Mouse (Mus musculus): ENCODE measurements at regions not wholly inside any gene's neighbourhood (a gene's known extent, or its start where the extent isn't known, plus 50 kb on each side); places are given as distances from the start of the nearest gene placed in this dataset.

DNA sequence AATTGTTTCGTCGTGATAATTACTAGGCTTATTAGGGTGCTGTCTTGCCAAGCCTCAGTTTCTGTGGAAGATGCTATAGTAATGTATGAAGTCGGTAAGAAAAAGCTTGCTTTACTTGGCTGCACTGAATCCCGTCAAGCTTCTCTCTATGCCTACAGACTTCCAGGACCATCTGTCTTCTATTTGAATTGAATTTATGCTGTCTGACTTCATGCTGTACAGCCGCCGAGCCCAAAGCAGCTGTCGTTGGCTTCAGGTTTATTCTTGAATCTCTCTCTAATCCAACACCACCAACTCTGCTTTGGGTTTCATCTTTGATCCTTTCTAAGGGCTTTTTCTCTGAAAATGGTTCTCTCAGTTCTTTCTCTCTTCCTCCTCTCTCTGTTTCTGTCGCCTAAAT, 227.4 kb upstream of the Cnr1 start:
- DNase-seq = no peak

- DNase-seq = no peak
Measured at GRCm38 (mm10) chr4:33702028-33702666, 222.2 kb upstream of the Cnr1 start.

DNA sequence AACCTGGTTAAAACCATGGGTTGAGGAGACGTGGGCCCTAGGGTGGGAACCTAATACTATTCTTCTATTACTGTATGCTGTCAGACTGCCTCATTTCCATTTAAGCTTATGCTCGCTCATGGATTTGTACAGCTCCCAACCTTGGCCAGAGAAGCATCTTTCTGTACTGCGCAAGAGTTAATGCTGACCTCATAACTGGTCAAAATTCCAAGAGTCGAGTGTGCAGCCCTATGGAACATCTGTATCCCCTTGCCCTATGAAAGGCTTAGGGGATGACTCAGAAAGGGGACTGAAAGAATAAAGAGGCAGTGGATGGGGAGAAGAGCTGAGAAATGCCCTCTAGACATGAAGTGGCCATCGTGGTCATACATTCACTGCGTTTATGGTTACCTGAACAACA, 218.7 kb upstream of the Cnr1 start:
- no peak for DNase-seq

- DNase-seq = no peak
Measured at GRCm38 (mm10) chr4:33706785-33707184, 217.6 kb upstream of the Cnr1 start.

- DNase-seq = peak; percentile 40
Measured at GRCm38 (mm10) chr4:33716475-33717117, 207.8 kb upstream of the Cnr1 start.

DNA sequence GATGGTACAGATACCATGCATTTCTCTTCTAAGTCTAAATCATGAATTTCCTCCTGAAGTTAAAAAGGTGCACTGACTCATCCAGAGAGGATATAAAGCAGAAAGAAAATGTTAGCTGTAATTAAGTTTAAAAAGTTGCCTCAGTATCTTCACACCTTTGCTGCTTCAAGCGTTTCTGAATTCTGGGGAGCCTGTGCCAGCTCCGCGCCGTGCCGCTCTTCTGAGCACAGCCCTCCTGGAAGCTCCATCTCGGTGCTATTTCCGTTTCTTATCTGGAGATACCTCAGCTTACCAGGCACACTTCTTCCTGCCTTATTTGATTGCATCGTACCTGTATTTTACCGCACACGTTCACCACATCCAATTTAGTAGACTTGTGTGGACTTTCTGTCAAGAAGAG, 203.4 kb upstream of the Cnr1 start:
- DNase-seq = no peak

DNA sequence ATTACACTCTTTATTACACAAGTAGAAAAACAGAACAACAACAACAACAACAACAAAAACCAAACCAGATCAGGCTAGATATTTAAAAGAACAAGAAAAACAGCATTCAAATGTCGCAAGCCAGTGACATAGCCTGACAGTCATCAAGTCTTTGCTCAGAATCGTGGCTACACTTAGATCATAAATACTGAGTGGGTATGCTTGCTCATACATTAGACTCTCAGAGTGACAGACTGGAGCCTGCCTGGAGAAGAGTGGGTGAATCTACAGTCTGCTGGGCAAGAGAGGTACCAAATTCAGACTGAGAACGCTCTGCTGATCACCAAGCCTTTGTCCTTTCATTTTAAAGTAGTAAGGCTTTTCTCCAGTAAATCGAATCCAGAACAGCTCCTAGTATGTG, 202.4 kb upstream of the Cnr1 start:
- no peak for DNase-seq

GRCm38 (mm10) chr4:33731837-33732236, 192.6 kb upstream of the Cnr1 start:
- DNase-seq = no peak

- DNase-seq = peak; percentile 36
Measured at GRCm38 (mm10) chr4:33734923-33735322, 189.5 kb upstream of the Cnr1 start.

DNA sequence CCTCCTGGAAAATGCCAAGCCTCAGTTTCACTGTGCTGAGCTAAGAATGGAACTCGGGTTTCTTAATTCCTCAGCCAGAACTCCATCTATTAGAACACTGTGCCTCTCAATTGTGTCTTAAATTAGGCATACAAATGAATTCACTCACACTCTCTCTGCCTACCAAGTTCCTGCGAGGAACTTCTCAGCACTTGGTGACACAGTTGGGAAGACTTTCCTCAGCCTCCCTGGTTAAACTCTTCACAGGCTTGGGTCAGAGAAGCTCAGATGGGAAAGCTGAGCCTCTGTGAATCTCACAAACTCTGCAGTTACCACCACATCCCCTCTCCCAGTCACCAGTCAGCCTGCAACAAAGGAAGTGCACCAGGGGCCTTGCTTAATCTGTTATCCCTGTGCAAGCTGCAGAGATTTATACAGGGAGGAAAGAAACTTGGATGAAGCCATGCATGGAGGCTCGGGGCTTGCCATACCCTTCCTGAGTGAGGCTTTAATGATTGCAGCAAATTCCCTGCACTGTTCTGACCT, 188.9 kb upstream of the Cnr1 start:
- no peak for DNase-seq

DNA sequence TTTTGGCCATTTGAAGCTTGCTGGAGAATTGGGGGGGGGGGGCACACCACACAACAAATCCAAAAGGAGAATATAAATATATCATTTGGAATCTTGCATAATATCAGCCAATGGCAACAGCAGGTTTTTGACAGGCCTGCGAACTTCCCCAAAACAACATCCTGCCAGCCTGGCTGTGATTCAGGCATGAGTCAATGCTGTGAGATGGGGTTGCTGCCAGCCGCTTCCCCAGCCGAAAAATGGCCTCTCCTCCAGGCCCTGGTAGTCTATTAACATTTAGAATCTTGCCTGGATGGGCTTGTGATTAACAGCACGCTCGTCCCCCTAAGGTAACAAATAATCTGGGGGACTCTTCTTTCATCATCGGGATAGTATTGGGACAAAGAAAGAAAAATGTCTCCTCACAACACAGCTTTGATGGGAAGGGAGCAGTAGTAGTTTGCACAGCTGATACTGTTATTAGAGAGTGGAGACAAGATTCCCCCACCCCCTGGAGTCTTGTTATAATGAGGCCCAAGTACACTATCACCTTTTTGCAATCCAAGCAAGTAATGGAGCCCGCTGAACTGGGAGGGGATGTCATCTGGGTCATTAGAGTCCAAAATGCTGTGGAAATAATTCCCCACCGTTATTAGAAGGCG, 188.2 kb upstream of the Cnr1 start:
- DNase-seq = no peak

GRCm38 (mm10) chr4:33737337-33737736, 187.1 kb upstream of the Cnr1 start:
- DNase-seq = no peak

DNA sequence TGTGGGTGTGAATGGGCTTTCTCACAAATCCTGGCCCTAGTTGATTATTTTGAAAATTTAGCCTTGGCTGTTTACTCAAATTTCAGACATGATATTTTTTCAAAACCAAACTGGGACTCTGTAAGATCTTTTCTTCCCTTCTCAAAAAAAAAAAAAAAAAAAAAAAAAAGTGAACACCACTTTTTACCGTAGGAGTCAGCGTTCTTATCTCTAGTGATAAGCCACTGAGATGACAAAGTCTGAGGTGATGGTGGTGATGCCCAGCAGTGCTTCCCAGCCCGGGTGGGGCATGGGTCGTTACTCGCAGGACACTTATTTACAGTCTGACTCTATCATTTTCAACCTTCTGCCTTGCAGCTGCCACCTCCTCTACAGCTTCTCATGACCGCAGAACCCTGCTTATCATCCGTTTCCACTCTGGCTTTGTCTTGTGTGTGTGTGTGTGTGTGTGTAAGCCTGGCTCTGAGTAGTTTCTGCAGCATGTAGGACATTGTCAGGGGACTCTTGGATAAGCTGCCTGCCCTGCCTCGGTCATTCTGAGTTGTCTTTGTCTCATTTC, 186.5 kb upstream of the Cnr1 start:
- no peak for DNase-seq

DNA sequence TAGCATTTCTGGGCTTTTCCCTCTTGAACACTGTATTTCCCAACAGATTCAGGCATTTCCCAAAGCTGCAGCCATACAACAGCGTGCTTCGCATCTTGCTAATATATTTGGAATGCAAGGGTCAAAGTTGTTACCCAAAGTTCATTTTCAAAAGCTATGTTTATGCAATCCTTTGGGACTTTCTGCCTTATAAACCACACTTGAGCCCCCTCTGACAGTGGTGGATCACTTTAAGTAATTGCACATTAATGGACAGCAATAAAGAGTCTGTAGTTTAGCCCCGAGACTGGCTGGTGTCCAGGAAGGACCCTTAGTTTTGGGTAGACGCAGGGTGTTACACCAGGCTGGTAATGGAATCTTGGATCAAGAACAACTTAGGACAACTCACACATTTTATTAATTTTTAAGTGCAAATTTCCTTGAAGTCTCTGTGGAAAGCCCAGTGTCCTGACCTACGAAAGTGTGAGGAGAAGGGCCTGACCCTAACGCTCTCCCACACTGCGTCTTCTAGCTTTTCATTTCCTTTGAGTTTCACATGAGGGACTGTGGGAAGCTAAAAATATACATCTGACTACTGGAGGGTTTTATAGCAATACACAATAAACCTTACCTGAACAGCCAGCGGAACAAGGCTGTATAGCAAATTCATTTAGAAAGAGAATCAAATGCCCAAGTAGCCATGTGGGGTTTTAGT, 185.0 kb upstream of the Cnr1 start:
- no peak for DNase-seq

GRCm38 (mm10) chr4:33740982-33741381, 183.4 kb upstream of the Cnr1 start:
- peak; percentile 9 for DNase-seq

DNA sequence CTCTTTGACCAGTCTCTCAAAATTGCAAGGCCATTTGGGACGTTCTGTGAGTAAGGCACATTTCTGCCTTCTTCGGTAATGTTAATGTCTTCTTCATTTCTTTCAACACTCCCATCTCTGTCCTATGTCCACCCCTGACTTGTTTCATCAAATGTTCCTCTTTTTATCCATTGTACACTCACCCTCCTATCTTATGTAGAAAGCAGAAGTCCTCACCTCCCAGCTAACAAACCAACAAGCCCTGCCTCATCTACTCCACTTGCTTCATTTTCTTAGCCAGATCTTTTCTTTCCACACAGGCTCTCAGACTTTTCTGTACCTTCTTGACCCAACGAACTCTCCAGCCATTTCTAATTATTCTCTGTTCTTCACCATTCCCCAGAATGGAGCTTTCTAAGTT, 179.2 kb upstream of the Cnr1 start:
- DNase-seq = no peak

GRCm38 (mm10) chr4:33747316-33747895, 177.0 kb upstream of the Cnr1 start:
- DNase-seq = no peak

GRCm38 (mm10) chr4:33767721-33768120, 156.7 kb upstream of the Cnr1 start:
- no peak for DNase-seq

DNA sequence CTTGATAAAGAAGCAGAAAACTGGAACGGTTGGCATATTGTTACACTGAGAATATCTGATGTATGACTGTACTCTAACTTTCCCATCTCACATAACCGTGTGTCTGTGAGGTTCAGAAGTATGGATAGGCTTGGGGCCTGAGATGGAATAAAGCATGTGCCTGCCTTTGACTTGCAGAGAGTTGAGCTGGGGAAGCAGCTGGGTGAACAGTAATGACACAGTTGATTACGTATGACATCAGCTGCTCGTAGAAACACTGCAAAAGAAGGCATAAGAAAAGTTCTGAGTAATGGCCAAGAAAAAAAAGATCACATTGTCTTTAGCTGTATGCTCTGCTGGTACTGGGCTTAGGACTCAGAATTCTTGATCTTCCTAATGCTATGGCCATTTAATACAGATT, 138.4 kb upstream of the Cnr1 start:
- no peak for DNase-seq

DNA sequence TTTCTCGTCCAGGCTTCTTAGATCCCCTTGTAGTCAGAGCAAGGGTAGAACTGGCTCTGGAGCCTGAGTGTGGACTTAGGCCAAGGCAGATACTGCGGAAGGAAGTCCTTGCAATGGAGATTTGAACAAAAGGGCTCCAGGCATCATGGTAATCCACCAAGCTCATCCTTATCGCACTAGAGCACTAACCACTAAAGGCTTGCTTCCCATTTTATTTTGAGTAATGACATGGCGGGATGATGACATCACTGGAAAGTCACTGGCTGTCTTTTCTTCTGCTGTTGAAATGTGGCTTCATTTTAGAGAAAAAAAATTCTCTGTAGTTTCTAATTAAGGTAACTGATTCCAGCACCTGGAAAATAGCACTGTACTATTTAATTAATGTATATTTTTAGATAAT, 137.4 kb upstream of the Cnr1 start:
- no peak for DNase-seq

DNA sequence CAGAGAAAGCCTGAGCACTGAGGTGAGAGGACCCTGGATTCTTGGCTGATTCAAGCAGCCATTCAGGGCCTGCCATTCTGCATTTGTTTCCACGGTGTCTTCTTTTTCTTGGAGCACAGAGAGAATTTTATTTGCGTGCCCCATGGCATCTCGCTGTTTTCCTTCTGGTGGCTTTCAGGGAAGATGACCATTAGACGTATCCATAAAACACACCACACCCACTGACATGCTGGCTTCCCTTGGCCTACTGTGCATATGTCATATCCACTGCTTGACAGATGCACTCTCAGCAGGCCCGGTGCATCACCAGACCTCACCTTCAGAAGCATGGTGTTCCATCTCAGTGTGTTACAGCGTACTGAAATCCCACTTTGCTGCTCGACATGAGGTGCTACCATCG, 131.0 kb upstream of the Cnr1 start:
- DNase-seq = no peak

GRCm38 (mm10) chr4:33795461-33795860, 128.9 kb upstream of the Cnr1 start:
- DNase-seq = no peak

DNA sequence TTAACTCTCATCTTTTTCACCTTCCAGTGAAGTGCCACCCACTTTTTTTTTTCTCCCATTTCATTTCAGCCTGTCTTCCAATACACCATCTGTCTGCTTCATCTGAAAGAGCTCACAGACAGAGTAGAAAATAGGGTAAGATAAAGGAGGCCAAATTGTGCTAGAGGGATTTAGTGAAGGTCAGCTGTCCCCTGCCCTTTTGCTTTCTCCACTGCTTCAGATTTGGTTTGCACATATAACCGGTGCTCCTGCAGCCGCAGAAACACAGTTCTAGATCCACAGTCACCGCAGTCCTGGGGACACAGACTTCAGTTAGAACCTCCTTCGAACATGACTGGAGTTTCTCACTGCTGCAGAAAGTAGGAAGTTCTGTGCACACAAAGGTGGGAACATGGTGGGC, 126.4 kb upstream of the Cnr1 start:
- no peak for DNase-seq

All from retina, postnatal 1 day (tissue).